ENCODE assay signal across 9 mouse cellular contexts in the genomic region with DNA sequence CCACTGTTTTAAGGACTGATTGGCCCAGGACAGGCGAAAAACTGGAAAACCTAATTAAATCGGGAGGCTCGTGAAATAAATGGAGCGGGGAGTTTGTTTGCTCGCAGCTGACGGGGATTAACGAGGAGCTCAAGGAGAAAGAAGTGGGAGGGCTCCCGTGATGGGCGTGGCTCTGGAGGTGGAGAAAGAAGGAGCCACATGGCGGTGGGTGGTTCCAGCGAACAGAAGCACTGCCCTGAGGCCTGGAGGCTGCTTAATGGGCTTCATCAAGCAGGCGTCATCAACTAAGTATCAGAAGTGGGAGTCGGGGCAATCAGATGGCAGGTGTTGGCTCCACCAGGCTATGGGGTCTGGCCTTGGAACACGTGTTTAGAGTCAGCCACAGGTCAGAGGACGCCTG.
DNase-seq lines count a peak whose midpoint lies in the region; ATAC-seq and TF ChIP-seq lines count a peak whose summit lies in the region.
"Had no signal": no experiment of that assay in that cellular context is flagged by ENCODE, and none has a peak within 500 bp of the region (broad histone marks: within the 10 kb centered on the region; RNA-seq: fewer than 3 reads in every experiment).

No protein-coding gene starts in this region.

- no peak overlapping the region for H3K9ac ChIP-seq in liver, embryonic 13.5 days

- WGBS in kidney, adult 2 months = 2% methylated on average over 15 of the region's 15 CpGs
- 3% methylated on average over 15 of the region's 15 CpGs for WGBS in liver, embryonic 13.5 days (ENCODE audit: insufficient replicate concordance)

- H3K27ac ChIP-seq in kidney, adult 2 months (ENCODE audit: insufficient read depth, low read depth, low read length) = no peak overlapping the region
- H3K27ac ChIP-seq in liver, embryonic 13.5 days = no peak overlapping the region

- TF ChIP-seq CTCF in kidney, adult 2 months (conservative IDR thresholded peaks at IDR 0.05; ENCODE audit: insufficient read depth, insufficient read length, low read depth, low read length) = no peak

- H3K27me3 ChIP-seq in kidney, adult 2 months (replicated peaks; ENCODE audit: control insufficient read depth, insufficient read depth, low read length) = no peaks in the 10 kb centered on the region
- peaks cover 38% of the 10 kb centered on the region for H3K27me3 ChIP-seq in liver, embryonic 13.5 days

- no peak overlapping the region; the same call in 1 of the 2 replicates for H3K4me2 ChIP-seq in liver, embryonic 13.5 days

- no peak for TF ChIP-seq POLR2A in kidney, adult 2 months (IDR thresholded peaks at IDR 0.05; ENCODE audit: low read depth, low read length)

- no peaks in the 10 kb centered on the region for H3K36me3 ChIP-seq in kidney, adult 2 months (ENCODE audit: control insufficient read depth, insufficient read depth, low read length)
- H3K36me3 ChIP-seq in liver, embryonic 13.5 days = no peaks in the 10 kb centered on the region

- no peaks in the 10 kb centered on the region for H3K4me1 ChIP-seq in kidney, adult 2 months (ENCODE audit: control insufficient read depth, insufficient read depth, low read length)
- H3K4me1 ChIP-seq in liver, embryonic 13.5 days (replicated peaks) = 0 out of 2 replicates have a peak, but pooled peaks cover 2% of the 10 kb centered on the region

- peak; percentile 61 to 84 for DNase-seq in adrenal gland, adult (ENCODE audit: inconsistent age in 2 of 2, low spot score in 1 of 2)
- no peak for DNase-seq in adrenal gland, postnatal 4 days (ENCODE audit: low spot score in 2 of 2)
- peak; percentile 86 for DNase-seq in embryo, embryonic 11 days
- peak; percentile 40 for DNase-seq in heart, adult 8-10 months (ENCODE audit: low spot score)
- DNase-seq in kidney, adult 2 months = peak; percentile 45
- peak; percentile 13 for DNase-seq in liver, embryonic 13.5 days
- DNase-seq in ovary, postnatal 14 days (ENCODE audit: low spot score) = peak; percentile 12

- no peaks in the 10 kb centered on the region for H3K9me3 ChIP-seq in liver, embryonic 13.5 days (replicated peaks)
- H3K9me3 ChIP-seq: megakaryocyte, embryonic 14.5 days had no signal

- ATAC-seq in liver, embryonic 13.5 days (ENCODE audit: low read depth) = no peak
- no peak for ATAC-seq in granulocyte monocyte progenitor cell, adult 5-6 weeks (replicated peaks; ENCODE audit: poor library complexity, severe bottlenecking)

- no peak overlapping the region for H3K4me3 ChIP-seq in kidney, adult 2 months (ENCODE audit: insufficient read depth, low read depth, low read length)
- no peak overlapping the region for H3K4me3 ChIP-seq in liver, embryonic 13.5 days (replicated peaks)

Comparison
In these comparisons a context has a peak if more than half of its experiments do, and no peak if none do; other contexts are left out.
1. DNase-seq: peak in adrenal gland, adult (2 of 2), embryo, embryonic 11 days (single experiment), heart, adult 8-10 months (single experiment), kidney, adult 2 months (single experiment), liver, embryonic 13.5 days (single experiment) and ovary, postnatal 14 days (single experiment); none in adrenal gland, postnatal 4 days (0 of 2).